Mouse (Mus musculus) adrenal gland, postnatal 4 days (tissue): Measurements from ENCODE around the gene Adcyap1r1. TPM values are rescaled to one million over a fixed set of nuclear protein-coding genes. Genes with fewer than 3 reads are reported as not detected.

ENCODE experiments used
- DNase-seq, 2 experiments: peaks; one replicate each; pipeline ENCODE4 v3.0.0; 2021 to 2022; ENCODE audit warnings: low spot score in 2 of 2, mixed read lengths in 2 of 2
- total RNA-seq, 2 experiments: library from RNA; stranded (reverse); gene quantifications; 2 replicates each; pipeline ENCODE4 v1.2.3; 2021

Adcyap1r1 gene
- total RNA-seq, 2 experiments from 2014 or later: 53.2 to 54.9 TPM

- no peak for DNase-seq
These were observed 3.6 kb upstream of the Adcyap1r1 start for GRCm38 (mm10) chr6:55448199-55448598.

GRCm38 (mm10) chr6:55448976-55449678 lies 2.7 kb upstream of the Adcyap1r1 start:
- no peak for DNase-seq

- no peak for DNase-seq
These were observed 603 bp downstream of the Adcyap1r1 start for GRCm38 (mm10) chr6:55452381-55452780.

- no peak for DNase-seq
These were observed 1.8 kb downstream of the Adcyap1r1 start for GRCm38 (mm10) chr6:55453548-55453947.

- DNase-seq: no peak
These were observed 3.9 kb downstream of the Adcyap1r1 start for GRCm38 (mm10) chr6:55455641-55456040.

- no peak for DNase-seq
These were observed 5.9 kb downstream of the Adcyap1r1 start for GRCm38 (mm10) chr6:55457727-55458126.

- DNase-seq: no peak
These were observed 6.4 kb downstream of the Adcyap1r1 start for GRCm38 (mm10) chr6:55458156-55458555.

GRCm38 (mm10) chr6:55459545-55460397 lies 8.0 kb downstream of the Adcyap1r1 start:
- no peak for DNase-seq

GRCm38 (mm10) chr6:55461141-55461540 lies 9.4 kb downstream of the Adcyap1r1 start:
- DNase-seq: no peak

- DNase-seq: no peak
These were observed 9.9 kb downstream of the Adcyap1r1 start for GRCm38 (mm10) chr6:55461678-55462077.

- DNase-seq: no peak
These were observed 10.6 kb downstream of the Adcyap1r1 start for GRCm38 (mm10) chr6:55462394-55462793.

- DNase-seq: no peak
These were observed 12.2 kb downstream of the Adcyap1r1 start for GRCm38 (mm10) chr6:55463966-55464365.

- no peak for DNase-seq
These were observed 13.5 kb downstream of the Adcyap1r1 start for GRCm38 (mm10) chr6:55465311-55465710.

GRCm38 (mm10) chr6:55466301-55466761 lies 14.6 kb downstream of the Adcyap1r1 start:
- no peak for DNase-seq

- peak in 1 of 2 experiments; percentile 33 for DNase-seq
These were observed 18.9 kb downstream of the Adcyap1r1 start for GRCm38 (mm10) chr6:55470691-55471090.

- no peak for DNase-seq
These were observed 20.6 kb downstream of the Adcyap1r1 start for GRCm38 (mm10) chr6:55472381-55472780.

GRCm38 (mm10) chr6:55480988-55481387 lies 29.2 kb downstream of the Adcyap1r1 start:
- DNase-seq: no peak

- no peak for DNase-seq
These were observed 30.7 kb downstream of the Adcyap1r1 start for GRCm38 (mm10) chr6:55482471-55482870.

- no peak for DNase-seq
These were observed 31.6 kb downstream of the Adcyap1r1 start for GRCm38 (mm10) chr6:55483360-55483759.

GRCm38 (mm10) chr6:55484224-55484623 lies 32.4 kb downstream of the Adcyap1r1 start:
- no peak for DNase-seq

- no peak for DNase-seq
These were observed 33.4 kb downstream of the Adcyap1r1 start for GRCm38 (mm10) chr6:55485216-55485615.

- DNase-seq: no peak
These were observed 35.9 kb downstream of the Adcyap1r1 start for GRCm38 (mm10) chr6:55487726-55488125.
